Mouse (Mus musculus) erythroblast, embryonic 14.5 days (primary cell): Measurements from ENCODE around the gene Cc2d2b. TPM values are rescaled to one million over a fixed set of nuclear protein-coding genes. Genes with fewer than 3 reads are reported as not detected.

Experiments used
- H3K27me3 ChIP-seq: 2 replicates; pipeline ENCODE4 v1.6.1; 2012; ENCODE audit warnings: inconsistent platforms; ENCODE audit not compliant: control insufficient read depth
- H3K36me3 ChIP-seq: 2 replicates; pipeline ENCODE4 v1.6.1; 2012; ENCODE audit warnings: mild to moderate bottlenecking, inconsistent platforms; ENCODE audit not compliant: control insufficient read depth
- H3K4me1 ChIP-seq: 2 replicates; pipeline ENCODE4 v1.6.1; 2012; ENCODE audit warnings: inconsistent platforms; ENCODE audit not compliant: control insufficient read depth
- H3K4me3 ChIP-seq: replicated peaks from 2 replicates; pipeline ENCODE3; 2012; ENCODE audit warnings: moderate library complexity, mild to moderate bottlenecking, inconsistent platforms
- H3K9me3 ChIP-seq: 2 replicates; pipeline ENCODE4 v1.6.1; 2012; ENCODE audit warnings: low read length, inconsistent platforms, mixed read lengths; ENCODE audit not compliant: control insufficient read depth
- GATA1 ChIP-seq: IDR thresholded peaks from 2 replicates; pipeline ENCODE4 v1.6.1; 2012; ENCODE audit warnings: low read length, inconsistent platforms, mixed read lengths
- TAL1 ChIP-seq: IDR thresholded peaks from 3 replicates; pipeline ENCODE4 v1.6.1; 2012; ENCODE audit warnings: low read length, inconsistent platforms, mixed read lengths
- polyA plus RNA-seq: library from polyadenylated mRNA; stranded (reverse); fragments of >175 nt; gene quantifications from 2 replicates; pipeline ENCODE4 v1.2.3, GENCODE M21; 2012

Gene Cc2d2b
- polyA plus RNA-seq, 1 experiment, result not detected

- Histone ChIP-seq H3K36me3 (no peaks in the 10 kb centered on the region), H3K4me1 (peaks cover 7% of the 10 kb centered on the region), H3K27me3 (peaks cover 5% of the 10 kb centered on the region; the same call in 1 of the 2 replicates), H3K9me3 (no peaks in the 10 kb centered on the region), H3K4me3 (no peak overlapping the region)
- no peak for TF ChIP-seq GATA1
- TF ChIP-seq TAL1, result no peak
These were observed 56.7 kb downstream of the Cc2d2b start for GRCm38 (mm10) chr19:40805176-40805737.

- H3K4me3 ChIP-seq, result no peak overlapping the region
- H3K27me3 ChIP-seq, result no peaks in the 10 kb centered on the region
- no peaks in the 10 kb centered on the region for H3K9me3 ChIP-seq
- no peak for TF ChIP-seq TAL1
- no peak for TF ChIP-seq GATA1
- peaks cover 41% of the 10 kb centered on the region for H3K4me1 ChIP-seq
- H3K36me3 ChIP-seq, result peaks cover 3% of the 10 kb centered on the region; the same call in 1 of the 2 replicates
These were observed 61.3 kb downstream of the Cc2d2b start for GRCm38 (mm10) chr19:40809858-40810257.

- H3K4me3 ChIP-seq, result no peak overlapping the region
- H3K4me1 ChIP-seq, result peaks cover 49% of the 10 kb centered on the region
- no peak for TF ChIP-seq TAL1
- TF ChIP-seq GATA1, result no peak
- peaks cover 3% of the 10 kb centered on the region; the same call in 1 of the 2 replicates for H3K36me3 ChIP-seq
- no peaks in the 10 kb centered on the region for H3K27me3 ChIP-seq
- no peaks in the 10 kb centered on the region for H3K9me3 ChIP-seq
These were observed 63.3 kb downstream of the Cc2d2b start for GRCm38 (mm10) chr19:40811840-40812239.

DNA sequence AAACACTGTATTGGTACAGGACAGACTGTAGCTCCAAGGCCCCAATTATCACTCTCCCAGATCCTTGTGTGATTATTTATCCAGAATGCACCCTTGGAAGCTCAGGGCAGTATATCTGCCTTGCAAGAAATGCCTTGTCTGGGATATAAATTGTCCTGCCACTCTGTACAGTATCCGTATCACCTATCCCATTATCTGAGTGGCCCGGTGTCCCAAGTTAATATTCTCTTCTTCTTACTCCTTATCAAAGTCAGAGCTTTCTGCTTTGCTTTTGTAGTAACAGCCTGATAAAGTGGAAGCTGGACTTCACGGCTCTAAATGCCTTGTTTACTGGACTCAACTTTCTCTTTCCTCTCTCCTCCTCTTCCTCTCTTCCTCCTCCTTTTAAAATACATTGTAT, 64.2 kb downstream of the Cc2d2b start:
- peak; percentile 51 for TF ChIP-seq GATA1
- TF ChIP-seq TAL1, result no peak
- no peaks in the 10 kb centered on the region for H3K27me3 ChIP-seq
- peak overlapping the region; percentile 53 for H3K4me3 ChIP-seq
- no peaks in the 10 kb centered on the region for H3K9me3 ChIP-seq
- peaks cover 3% of the 10 kb centered on the region; the same call in 1 of the 2 replicates for H3K36me3 ChIP-seq
- H3K4me1 ChIP-seq, result peaks cover 58% of the 10 kb centered on the region

- peak; percentile 87 for TF ChIP-seq GATA1
- TF ChIP-seq TAL1, result peak; percentile 97
- H3K9me3 ChIP-seq, result no peaks in the 10 kb centered on the region
- H3K4me3 ChIP-seq, result peak overlapping the region; percentile 53
- peaks cover 64% of the 10 kb centered on the region for H3K4me1 ChIP-seq
- no peaks in the 10 kb centered on the region for H3K27me3 ChIP-seq
- peaks cover 3% of the 10 kb centered on the region; the same call in 1 of the 2 replicates for H3K36me3 ChIP-seq
These were observed 64.8 kb downstream of the Cc2d2b start for GRCm38 (mm10) chr19:40813385-40813784.

DNA sequence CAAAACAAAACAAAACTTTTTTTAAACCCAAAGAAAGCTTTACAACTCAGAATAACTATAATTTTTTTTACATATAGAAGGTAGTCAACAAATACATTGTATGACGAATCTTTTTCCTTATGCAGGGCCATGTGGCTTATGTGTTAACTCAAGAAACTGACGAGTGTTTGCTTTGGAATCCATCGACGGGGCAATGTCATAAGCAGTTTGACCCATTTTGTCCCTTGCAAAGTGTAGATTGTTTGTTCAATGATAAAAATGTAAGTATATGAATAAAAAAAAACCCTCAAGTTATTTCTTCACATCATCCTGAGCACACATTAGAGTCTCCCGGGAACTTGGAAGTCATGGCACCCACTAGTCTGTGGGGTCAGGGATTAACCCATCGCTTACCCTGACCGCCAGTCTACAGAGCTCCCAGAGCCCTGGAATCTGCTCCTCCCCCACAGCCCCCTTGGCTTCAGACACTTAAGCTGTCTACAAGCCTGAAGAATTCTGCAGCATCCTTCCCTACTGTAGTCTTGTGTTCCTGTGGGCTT, 67.2 kb downstream of the Cc2d2b start:
- no peaks in the 10 kb centered on the region for H3K27me3 ChIP-seq
- TF ChIP-seq GATA1 (no peak), TAL1 (no peak)
- peaks cover 3% of the 10 kb centered on the region; the same call in 1 of the 2 replicates for H3K36me3 ChIP-seq
- H3K4me3 ChIP-seq, result no peak overlapping the region
- peaks cover 78% of the 10 kb centered on the region for H3K4me1 ChIP-seq
- no peaks in the 10 kb centered on the region for H3K9me3 ChIP-seq

DNA sequence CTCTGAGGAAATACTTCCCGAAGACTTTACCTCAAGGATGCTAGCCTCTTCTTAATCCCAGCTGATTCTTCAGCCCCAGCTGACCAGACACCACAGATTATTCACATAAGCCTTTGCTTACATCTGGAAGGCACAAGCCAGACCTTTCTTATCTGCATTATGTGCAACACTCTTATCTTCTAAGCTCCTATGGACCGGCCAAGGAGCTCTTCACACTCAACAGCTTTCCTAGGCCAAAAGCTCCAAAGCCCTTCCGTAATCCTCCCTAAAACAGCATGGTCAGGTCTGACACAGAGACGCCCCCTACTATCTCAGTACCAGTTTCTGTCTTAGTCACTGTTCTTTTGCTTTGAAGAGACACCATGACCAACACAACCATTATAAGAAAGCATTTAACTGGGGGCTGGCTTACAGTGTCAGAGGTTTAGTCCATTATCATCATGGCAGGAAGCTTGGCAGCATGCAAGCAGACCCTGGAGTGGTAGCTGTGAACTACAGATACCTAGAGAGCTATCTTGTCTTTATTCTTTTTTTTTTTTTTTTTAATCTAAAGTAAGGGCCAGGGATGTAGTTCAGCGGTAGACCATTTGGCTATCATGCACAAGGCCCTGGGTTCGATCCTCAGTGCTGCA, 69.5 kb downstream of the Cc2d2b start:
- TF ChIP-seq GATA1 (no peak), TAL1 (no peak)
- no peak overlapping the region for H3K4me3 ChIP-seq
- no peaks in the 10 kb centered on the region; the same call in 1 of the 2 replicates for H3K36me3 ChIP-seq
- H3K4me1 ChIP-seq, result peaks cover 62% of the 10 kb centered on the region
- H3K9me3 ChIP-seq, result no peaks in the 10 kb centered on the region
- H3K27me3 ChIP-seq, result peaks cover 7% of the 10 kb centered on the region

- peaks cover 54% of the 10 kb centered on the region for H3K4me1 ChIP-seq
- no peak for TF ChIP-seq GATA1
- TF ChIP-seq TAL1, result no peak
- peaks cover 8% of the 10 kb centered on the region for H3K27me3 ChIP-seq
These were observed 70.2 kb downstream of the Cc2d2b start for GRCm38 (mm10) chr19:40818764-40819163.

GRCm38 (mm10) chr19:40821306-40821825, 72.8 kb downstream of the Cc2d2b start:
- no peaks in the 10 kb centered on the region for H3K36me3 ChIP-seq
- H3K9me3 ChIP-seq, result no peaks in the 10 kb centered on the region
- H3K4me1 ChIP-seq, result peaks cover 36% of the 10 kb centered on the region
- TF ChIP-seq GATA1 (no peak), TAL1 (no peak)
- H3K27me3 ChIP-seq, result peaks cover 15% of the 10 kb centered on the region
- H3K4me3 ChIP-seq, result no peak overlapping the region

More at GRCm38 (mm10) chr19:40818764-40819163, 70.2 kb downstream of the Cc2d2b start:
- no peaks in the 10 kb centered on the region for H3K9me3 ChIP-seq
- H3K4me3 ChIP-seq, result peak overlapping the region; percentile 40
- no peaks in the 10 kb centered on the region; the same call in 1 of the 2 replicates for H3K36me3 ChIP-seq
